Mouse (Mus musculus) stomach, postnatal 0 days (tissue): ENCODE results near the gene Dbp.

ENCODE experiments used
- CTCF ChIP-seq: IDR thresholded peaks from 2 replicates; pipeline ENCODE4 v1.5.1; 2016; ENCODE audit warnings: antibody characterized with exemption, low read depth, mild to moderate bottlenecking, moderate library complexity
- EP300 ChIP-seq: optimal IDR thresholded peaks from 2 replicates; pipeline ENCODE3; 2016; ENCODE audit warnings: antibody characterized with exemption

GRCm38 (mm10) chr7:45742338-45742737, 37.5 kb downstream of the Dbp start:
- TF ChIP-seq CTCF, result peak; percentile 58
- no peak for TF ChIP-seq EP300
